Mouse (Mus musculus) embryonic facial prominence, embryonic 14.5 days (tissue): ENCODE data around the gene Zmiz2. TPM values are rescaled to one million over a fixed set of nuclear protein-coding genes. Genes with fewer than 3 reads are reported as not detected.
A peak's percentile ranks its signal among the peaks of the same experiment; 100 is the strongest.
"Not testable (repeated sequence)": the region's sequence is repeated elsewhere in the genome, so short reads cannot be mapped to it uniquely, and the experiment has no call there.

Experiments
- ATAC-seq: fragments of 200-750 bp; cut with Nextera tagmentation; 2 replicates; pipeline ENCODE4 v1.8.0; 2017; ENCODE audit warnings: low read depth, moderate number of reproducible peaks, moderate TSS enrichment
- DNase-seq: peaks from one replicate; pipeline ENCODE4 v3.0.0-alpha.2; 2015; ENCODE audit warnings: low spot score
- H3K27ac ChIP-seq: fragments of 300-500 bp; sonication (generic); replicated peaks from 2 replicates; pipeline ENCODE4 v1.5.1; 2014; ENCODE audit warnings: low read depth, mild to moderate bottlenecking, low read length, moderate library complexity
- H3K27me3 ChIP-seq: fragments of 300-500 bp; sonication (generic); replicated peaks from 2 replicates; pipeline ENCODE4 v1.6.1; 2014; ENCODE audit warnings: low read length; ENCODE audit not compliant: control insufficient read depth, insufficient read depth
- H3K36me3 ChIP-seq: fragments of 300-500 bp; sonication (generic); 2 replicates; pipeline ENCODE4 v1.6.1; 2014; ENCODE audit warnings: low read length, mixed read lengths; ENCODE audit not compliant: control insufficient read depth, insufficient read depth
- H3K4me1 ChIP-seq: fragments of 300-500 bp; sonication (generic); 2 replicates; pipeline ENCODE4 v1.6.1; 2014; ENCODE audit warnings: antibody characterized with exemption, low read length; ENCODE audit not compliant: control insufficient read depth, insufficient read depth
- H3K4me2 ChIP-seq: fragments of 300-500 bp; sonication (generic); 2 replicates; pipeline ENCODE4 v1.6.1; 2014; ENCODE audit warnings: low read depth, mild to moderate bottlenecking, low read length, moderate library complexity, mixed read lengths
- H3K4me3 ChIP-seq: fragments of 300-500 bp; sonication (generic); 2 replicates; pipeline ENCODE4 v1.5.1; 2014; ENCODE audit warnings: low read depth, mild to moderate bottlenecking, low read length
- H3K9ac ChIP-seq: fragments of 300-500 bp; sonication (generic); 2 replicates; pipeline ENCODE4 v1.6.1; 2014; ENCODE audit warnings: low read depth, mild to moderate bottlenecking, low read length, moderate library complexity, mixed read lengths
- H3K9me3 ChIP-seq: fragments of 300-500 bp; sonication (generic); 2 replicates; pipeline ENCODE4 v1.6.1; 2016; ENCODE audit warnings: low read length; ENCODE audit not compliant: control insufficient read depth
- WGBS: fragments of 180-500 bp; shearing (Covaris S2); extraction: QIAGEN DNeasy Blood & Tissue Kit; methylation state at CpG from one replicate; pipeline ENCODE4 v1.1.7; 2014; 5-methylcytosine and 5-hydroxymethylcytosine counted together
- polyA plus RNA-seq: library from polyadenylated mRNA; unstranded; fragments of >200 nt; fragmentation: Nextera tagmentation; extraction: Ambion mirVana; gene quantifications from 2 replicates; pipeline ENCODE4 v1.2.1, GENCODE M21; 2014

Gene Zmiz2
- polyA plus RNA-seq, 1 experiment from 2014 or later, result 11.2 TPM

DNA sequence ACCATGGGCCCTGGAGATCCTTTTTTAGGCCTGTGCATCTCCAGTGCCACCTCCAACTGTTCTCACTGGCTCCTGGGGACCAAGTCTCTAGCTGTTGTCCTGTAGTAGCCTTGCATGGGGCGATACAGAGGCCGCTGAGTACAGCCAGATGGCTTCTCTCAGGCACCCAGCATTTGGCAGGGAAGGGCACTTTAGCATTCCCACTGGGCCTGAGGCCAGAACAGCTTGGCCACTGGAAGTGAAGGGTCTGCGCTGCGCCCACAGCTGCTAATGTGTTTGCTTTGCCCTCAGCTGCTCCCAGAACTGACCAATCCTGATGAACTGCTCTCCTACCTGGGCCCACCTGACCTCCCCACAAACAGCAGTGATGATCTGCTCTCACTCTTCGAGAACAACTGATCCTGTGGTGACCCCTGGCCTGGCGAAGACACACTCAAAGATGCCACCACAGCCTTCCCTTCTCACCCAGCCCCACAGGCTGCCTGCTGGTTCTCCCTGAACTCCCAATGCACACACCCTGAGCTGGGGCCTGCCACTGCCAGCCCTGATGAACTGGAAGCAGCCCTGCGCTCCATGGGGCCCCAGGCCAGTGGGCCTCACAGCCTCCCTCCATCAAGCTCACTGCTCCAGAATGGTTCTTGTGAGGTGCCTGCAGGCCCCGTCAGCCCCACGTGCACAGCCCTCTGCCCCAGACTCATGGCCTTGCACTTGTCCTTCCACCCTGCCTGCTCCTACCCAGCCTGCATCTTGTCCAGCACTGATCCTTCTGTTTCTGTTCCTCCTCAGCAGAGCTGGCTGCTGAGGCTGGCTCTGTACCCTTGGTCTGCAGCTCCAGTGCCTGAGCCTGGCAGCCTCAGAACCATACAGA, 16.1 kb downstream of the Zmiz2 start:
- H3K9me3 ChIP-seq, result no peaks in the 10 kb centered on the region
- ATAC-seq, result no peak
- no peak overlapping the region for H3K4me3 ChIP-seq
- DNase-seq, result peak; percentile 16
- no peaks in the 10 kb centered on the region for H3K27me3 ChIP-seq
- H3K36me3 ChIP-seq, result peaks cover 56% of the 10 kb centered on the region
- H3K9ac ChIP-seq, result peak overlapping the region; percentile 11
- 0 out of 2 replicates have a peak overlapping the region, but pooled peaks have one; percentile 40 for H3K4me2 ChIP-seq
- H3K4me1 ChIP-seq, result peaks cover 26% of the 10 kb centered on the region
- H3K27ac ChIP-seq, result peak overlapping the region; percentile 87
- WGBS, result 82% methylated on average over 9 of the region's 9 CpGs

DNA sequence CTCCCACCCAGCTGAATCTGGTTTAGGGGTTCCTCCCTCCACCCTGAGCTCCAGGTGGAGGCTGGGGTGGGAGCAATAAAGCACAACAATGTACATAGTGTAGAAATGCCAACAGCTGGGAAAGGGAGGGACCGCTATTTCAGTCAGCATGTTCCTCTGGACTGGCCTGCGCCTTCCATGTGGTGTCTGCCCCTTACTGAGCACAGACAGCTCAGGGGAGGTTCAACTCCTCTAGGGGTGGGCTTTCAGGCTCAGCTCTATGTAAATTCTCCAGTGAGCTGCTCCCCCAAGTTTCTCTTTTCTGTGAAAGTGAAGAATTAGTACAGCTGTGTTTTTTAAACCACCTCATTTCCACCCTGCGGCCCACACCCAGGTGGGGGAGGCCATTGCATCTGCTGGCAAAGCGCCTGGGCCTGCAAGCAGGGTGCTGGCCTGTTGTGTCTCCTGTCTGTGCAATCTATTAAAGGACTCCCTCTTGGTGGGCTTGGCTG, 16.8 kb downstream of the Zmiz2 start:
- Histone ChIP-seq H3K36me3 (peaks cover 49% of the 10 kb centered on the region), H3K4me1 (peaks cover 26% of the 10 kb centered on the region), H3K4me2 (peak overlapping the region; percentile 40; the same call in 1 of the 2 replicates), H3K27me3 (no peaks in the 10 kb centered on the region), H3K4me3 (no peak overlapping the region), H3K9me3 (no peaks in the 10 kb centered on the region), H3K9ac (peak overlapping the region; percentile 28), H3K27ac (peak overlapping the region; percentile 87)
- ATAC-seq, result peak; percentile 58
- DNase-seq, result peak; percentile 82
- WGBS, result 38% methylated on average over 4 of the region's 4 CpGs

DNA sequence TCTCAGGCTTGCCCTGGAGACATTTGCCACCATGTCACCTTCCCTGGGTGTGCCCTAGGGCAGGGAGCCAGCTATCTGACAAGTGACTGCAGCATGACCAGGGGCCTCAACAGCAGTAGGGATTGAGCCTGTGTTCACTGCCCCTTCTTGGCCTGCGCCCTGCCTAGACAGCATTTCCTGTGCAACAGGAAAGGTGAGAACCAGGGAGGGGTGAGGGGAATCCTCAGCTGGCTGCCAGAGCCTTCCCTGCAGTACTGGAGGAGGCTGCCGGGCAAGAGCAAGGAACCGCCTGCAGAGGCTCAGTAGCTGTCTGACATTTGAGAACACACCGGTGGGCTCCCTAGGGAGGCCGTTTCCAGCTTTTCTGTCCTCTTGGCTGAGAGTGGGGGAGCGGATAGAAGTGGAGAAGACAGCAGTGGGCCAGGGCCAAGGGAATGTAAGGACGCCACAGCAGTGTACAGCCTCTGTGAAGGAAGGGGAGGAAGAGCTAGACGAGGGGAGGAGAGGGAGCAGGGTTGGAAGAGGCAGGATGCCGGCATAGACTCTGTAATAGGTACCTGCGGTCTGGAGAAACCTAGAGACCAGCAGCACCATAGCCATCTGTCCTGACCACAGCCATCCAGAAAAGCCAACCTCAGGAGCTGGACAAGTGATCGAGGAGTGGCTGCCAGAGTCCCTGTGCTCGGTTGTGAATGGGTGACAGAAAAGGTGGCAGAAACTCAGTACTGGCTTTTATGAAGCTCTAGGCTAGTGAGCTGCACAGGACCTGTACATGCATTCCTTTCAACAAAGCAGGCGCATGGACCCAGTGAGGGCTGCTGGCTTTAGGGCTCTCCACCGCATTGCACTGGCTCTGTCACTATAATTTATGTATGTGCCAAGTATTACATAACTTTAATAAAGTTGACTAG, 17.6 kb downstream of the Zmiz2 start:
- ATAC-seq (peak; percentile 87), DNase-seq (peak; percentile 93)
- Histone ChIP-seq H3K27me3 (no peaks in the 10 kb centered on the region), H3K9ac (peak overlapping the region; percentile 28; the same call in 1 of the 2 replicates), H3K4me1 (peaks cover 28% of the 10 kb centered on the region), H3K4me2 (peak overlapping the region; percentile 40), H3K4me3 (no peak overlapping the region), H3K36me3 (peaks cover 41% of the 10 kb centered on the region), H3K27ac (peak overlapping the region; percentile 87), H3K9me3 (no peaks in the 10 kb centered on the region)
- 20% methylated on average over 14 of the region's 14 CpGs for WGBS

- Histone ChIP-seq H3K27ac (peak overlapping the region; percentile 87), H3K36me3 (peaks cover 34% of the 10 kb centered on the region), H3K4me3 (no peak overlapping the region), H3K9me3 (no peaks in the 10 kb centered on the region), H3K4me2 (peak overlapping the region; percentile 40; the same call in 1 of the 2 replicates), H3K27me3 (no peaks in the 10 kb centered on the region), H3K9ac (no peak overlapping the region), H3K4me1 (peaks cover 28% of the 10 kb centered on the region)
- DNase-seq (no peak), ATAC-seq (no peak)
- WGBS, result 65% methylated on average over 3 of the region's 3 CpGs
Observed at GRCm38 (mm10) chr11:6407162-6407621, 18.3 kb downstream of the Zmiz2 start.

DNA sequence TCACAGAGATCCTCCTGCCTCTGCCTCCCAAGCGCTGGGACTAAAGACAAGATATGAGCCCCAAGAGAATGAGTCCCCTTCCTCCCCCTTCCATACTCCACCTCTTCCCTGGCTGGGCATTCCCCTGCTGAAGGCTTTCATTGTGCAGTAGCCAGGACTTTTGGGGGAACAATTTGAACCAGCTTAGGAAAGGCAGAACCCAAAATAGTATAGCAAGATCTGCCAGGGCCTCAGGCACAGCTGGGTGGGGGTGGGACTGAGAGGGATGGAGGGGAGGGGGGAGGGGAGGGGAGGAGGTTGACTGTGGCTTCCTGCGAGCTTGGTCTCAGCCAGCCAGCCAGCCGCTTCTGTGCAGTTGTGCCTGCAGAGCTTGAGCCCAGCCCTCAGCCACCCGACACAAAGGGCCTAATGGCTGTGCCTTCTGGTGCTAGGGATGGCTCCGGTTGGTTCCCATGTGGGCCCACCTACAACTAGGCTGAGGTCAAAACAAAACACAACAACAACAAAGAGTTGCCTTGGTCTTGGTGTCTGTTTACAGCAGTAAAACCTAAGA, 21.3 kb downstream of the Zmiz2 start:
- H3K4me3 ChIP-seq, result no peak overlapping the region
- H3K4me2 ChIP-seq, result no peak overlapping the region
- WGBS, result 49% methylated on average over 5 of the region's 5 CpGs
- H3K27ac ChIP-seq, result no peak overlapping the region; the same call in 1 of the 2 replicates
- H3K4me1 ChIP-seq, result peaks cover 33% of the 10 kb centered on the region
- no peaks in the 10 kb centered on the region for H3K9me3 ChIP-seq
- peak; percentile 34 for DNase-seq
- no peak for ATAC-seq
- H3K27me3 ChIP-seq, result no peaks in the 10 kb centered on the region
- H3K9ac ChIP-seq, result no peak overlapping the region
- H3K36me3 ChIP-seq, result peaks cover 4% of the 10 kb centered on the region

DNA sequence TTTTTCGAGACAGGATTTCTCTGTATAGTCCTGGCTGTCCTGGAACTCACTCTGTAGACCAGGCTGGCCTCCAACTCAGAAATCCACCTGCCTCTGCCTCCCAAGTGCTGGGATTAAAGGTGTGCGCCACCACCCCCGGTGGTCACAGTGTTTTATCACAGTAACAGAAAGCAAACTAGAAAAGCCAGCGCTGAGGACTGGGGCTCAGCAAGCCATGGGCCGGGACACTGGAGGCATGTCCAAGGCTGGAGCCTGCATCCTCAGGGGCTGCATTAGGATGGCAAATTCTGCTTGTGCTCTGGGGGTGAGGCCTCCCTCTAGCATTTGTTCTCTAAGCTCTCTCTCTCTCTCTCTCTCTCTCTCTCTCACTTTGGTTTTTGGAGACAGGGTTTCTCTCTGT, 21.9 kb downstream of the Zmiz2 start:
- not testable (repeated sequence) for ATAC-seq, H3K9me3 ChIP-seq, H3K27ac ChIP-seq, H3K4me3 ChIP-seq, H3K9ac ChIP-seq, DNase-seq, H3K27me3 ChIP-seq, H3K36me3 ChIP-seq, H3K4me2 ChIP-seq
- 87% methylated on average over 5 of the region's 5 CpGs for WGBS
- peaks cover 28% of the 10 kb centered on the region for H3K4me1 ChIP-seq

- no peaks in the 10 kb centered on the region for H3K9me3 ChIP-seq
- no peak overlapping the region for H3K4me3 ChIP-seq
- no peak overlapping the region for H3K9ac ChIP-seq
- ATAC-seq, result no peak
- H3K4me1 ChIP-seq, result peaks cover 19% of the 10 kb centered on the region
- no peak overlapping the region for H3K4me2 ChIP-seq
- DNase-seq, result peak; percentile 68
- H3K27me3 ChIP-seq, result no peaks in the 10 kb centered on the region
- no peaks in the 10 kb centered on the region for H3K36me3 ChIP-seq
- H3K27ac ChIP-seq, result no peak overlapping the region
- 5% methylated on average over 5 of the region's 5 CpGs for WGBS
Observed at GRCm38 (mm10) chr11:6411684-6412083, 22.8 kb downstream of the Zmiz2 start.

GRCm38 (mm10) chr11:6413264-6413663, 24.4 kb downstream of the Zmiz2 start:
- H3K9me3 ChIP-seq, result no peaks in the 10 kb centered on the region
- no peaks in the 10 kb centered on the region for H3K27me3 ChIP-seq
- no peak overlapping the region for H3K4me3 ChIP-seq
- H3K4me2 ChIP-seq, result no peak overlapping the region
- ATAC-seq, result no peak
- H3K9ac ChIP-seq, result no peak overlapping the region
- no peak for DNase-seq
- peaks cover 20% of the 10 kb centered on the region for H3K4me1 ChIP-seq
- H3K36me3 ChIP-seq, result peaks cover 13% of the 10 kb centered on the region
- 96% methylated on average over 6 of the region's 12 CpGs for WGBS
- no peak overlapping the region for H3K27ac ChIP-seq
